Mouse (Mus musculus) olfactory bulb, adult 2 months (tissue): Measurements from ENCODE around the gene Zbtb33.

Experiments
- CTCF ChIP-seq: fragments of 200-500 bp; IDR thresholded peaks from 2 replicates; pipeline ENCODE4 v1.5.1; 2012; ENCODE audit warnings: low read depth, mild to moderate bottlenecking, low read length, moderate library complexity; ENCODE audit not compliant: insufficient read depth
- POLR2A ChIP-seq: fragments of 200-500 bp; IDR thresholded peaks from 2 replicates; pipeline ENCODE4 v1.6.1; 2012; ENCODE audit warnings: mild to moderate bottlenecking, low read depth, low read length, moderate library complexity; ENCODE audit not compliant: insufficient read depth

- TF ChIP-seq POLR2A (no peak), CTCF (no peak)
Observed at GRCm38 (mm10) chrX:38222757-38223156, 33.2 kb downstream of the Zbtb33 start.
